In the genomic region with DNA sequence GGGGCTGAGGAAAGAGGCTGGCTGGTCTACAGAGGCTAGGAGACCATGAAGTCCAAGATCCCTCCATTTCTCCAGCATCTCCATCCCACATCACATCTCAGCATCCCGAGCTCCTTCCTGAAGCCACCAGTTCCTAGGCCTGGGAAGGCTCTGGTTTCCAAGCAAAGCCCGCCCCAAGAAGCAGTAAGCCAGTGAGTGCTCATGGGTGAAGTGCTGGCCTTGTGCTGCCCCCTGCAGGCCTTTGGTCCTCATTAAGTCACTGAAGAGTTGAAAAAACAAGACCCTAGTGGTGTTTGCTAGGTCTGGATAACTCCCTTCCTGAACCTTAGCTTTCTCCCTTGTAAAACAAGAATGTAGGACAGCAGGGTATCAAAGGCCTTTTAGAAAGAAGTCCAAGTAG, we compare ENCODE assay signal across 9 mouse cellular contexts. TPM values are rescaled to one million over a fixed set of nuclear protein-coding genes. Genes with fewer than 3 reads are reported as not detected.
A peak's percentile ranks its signal among the peaks of the same experiment; 100 is the strongest.
DNase-seq lines count a peak whose midpoint lies in the region; ATAC-seq and TF ChIP-seq lines count a peak whose summit lies in the region.
"Had no signal": no experiment of that assay in that cellular context is flagged by ENCODE, and none has a peak within 500 bp of the region (broad histone marks: within the 10 kb centered on the region; RNA-seq: fewer than 3 reads in every experiment).

No protein-coding gene starts in this region.

- H3K9ac ChIP-seq in hindbrain, embryonic 11.5 days (ENCODE audit: low read depth, low read length), result no peak overlapping the region
- H3K9ac ChIP-seq in hindbrain, embryonic 16.5 days (ENCODE audit: low read depth, low read length), result no peak overlapping the region
- no peak overlapping the region for H3K9ac ChIP-seq in neural tube, embryonic 11.5 days (ENCODE audit: low read length)
- H3K9ac ChIP-seq: liver, embryonic 15.5 days had no signal

- no peaks in the 10 kb centered on the region for H3K27me3 ChIP-seq in hindbrain, embryonic 11.5 days (ENCODE audit: control insufficient read depth, insufficient read depth, low read length)
- H3K27me3 ChIP-seq in hindbrain, embryonic 16.5 days (replicated peaks; ENCODE audit: control insufficient read depth, insufficient read depth, low read length), result no peaks in the 10 kb centered on the region
- H3K27me3 ChIP-seq in neural tube, embryonic 11.5 days (ENCODE audit: control insufficient read depth, insufficient read depth, low read length), result no peaks in the 10 kb centered on the region
- H3K27me3 ChIP-seq in thymus, adult 2 months (ENCODE audit: control insufficient read depth, insufficient read depth, low read length), result no peaks in the 10 kb centered on the region; the same call in 1 of the 2 replicates

- 15% methylated on average over 2 of the region's 2 CpGs for WGBS in hindbrain, embryonic 11.5 days
- 36% methylated on average over 2 of the region's 2 CpGs for WGBS in hindbrain, embryonic 16.5 days
- WGBS in neural tube, embryonic 11.5 days, result 36% methylated on average over 2 of the region's 2 CpGs
- WGBS in thymus, adult 2 months, result 63% methylated on average over 2 of the region's 2 CpGs

- no peak for TF ChIP-seq POLR2A in embryonic fibroblast, embryonic 13.5 days (IDR thresholded peaks at IDR 0.05; ENCODE audit: low read depth, low read length)
- no peak for TF ChIP-seq POLR2A in thymus, adult 2 months (IDR thresholded peaks at IDR 0.05; ENCODE audit: control insufficient read depth, extremely low read depth, insufficient read depth, low read length, poor library complexity)

- peaks cover 7% of the 10 kb centered on the region; the same call in 1 of the 2 replicates for H3K4me1 ChIP-seq in hindbrain, embryonic 11.5 days (replicated peaks; ENCODE audit: control insufficient read depth, insufficient read depth, low read length)
- peaks cover 9% of the 10 kb centered on the region for H3K4me1 ChIP-seq in hindbrain, embryonic 16.5 days (ENCODE audit: control insufficient read depth, insufficient read depth, low read depth, low read length)
- H3K4me1 ChIP-seq in embryonic fibroblast, embryonic 13.5 days (ENCODE audit: control insufficient read depth, insufficient read depth, low read length), result no peaks in the 10 kb centered on the region
- H3K4me1 ChIP-seq in neural tube, embryonic 11.5 days (ENCODE audit: control insufficient read depth, insufficient read depth, low read length), result peaks cover 17% of the 10 kb centered on the region
- peaks cover 12% of the 10 kb centered on the region for H3K4me1 ChIP-seq in thymus, adult 2 months (replicated peaks; ENCODE audit: control insufficient read depth, insufficient read depth, low read length)
- H3K4me1 ChIP-seq: liver, embryonic 15.5 days had no signal

- no peak overlapping the region for H3K27ac ChIP-seq in hindbrain, embryonic 11.5 days (ENCODE audit: low read depth, low read length)
- no peak overlapping the region for H3K27ac ChIP-seq in hindbrain, embryonic 16.5 days (ENCODE audit: low read depth, low read length)
- no peak overlapping the region for H3K27ac ChIP-seq in embryonic fibroblast, embryonic 13.5 days (ENCODE audit: insufficient read depth, low read length)
- H3K27ac ChIP-seq in neural tube, embryonic 11.5 days (ENCODE audit: low read depth, low read length), result no peak overlapping the region
- H3K27ac ChIP-seq in thymus, adult 2 months (ENCODE audit: control insufficient read depth, insufficient read depth, low read length), result no peak overlapping the region
- H3K27ac ChIP-seq: liver, embryonic 15.5 days had no signal

- H3K4me2 ChIP-seq in hindbrain, embryonic 11.5 days (replicated peaks; ENCODE audit: low read depth, low read length), result no peak overlapping the region
- no peak overlapping the region for H3K4me2 ChIP-seq in hindbrain, embryonic 16.5 days (ENCODE audit: low read length)
- no peak overlapping the region for H3K4me2 ChIP-seq in neural tube, embryonic 11.5 days (ENCODE audit: low read depth)
- H3K4me2 ChIP-seq: liver, embryonic 15.5 days had no signal

- ATAC-seq in hindbrain, embryonic 11.5 days (ENCODE audit: low FRiP score), result no peak
- no peak for ATAC-seq in hindbrain, embryonic 16.5 days
- ATAC-seq in neural tube, embryonic 11.5 days (ENCODE audit: insufficient read depth, low FRiP score, low TSS enrichment), result no peak

- peak; percentile 86 for DNase-seq in hindbrain, embryonic 11.5 days (ENCODE audit: low spot score)
- peak; percentile 58 for DNase-seq in adrenal gland, postnatal 25 days
- peak; percentile 69 for DNase-seq in induced T-regulatory cell, adult 2 months (ENCODE audit: low read depth)
- DNase-seq in left cerebral cortex, postnatal 25 days (ENCODE audit: low spot score in 2 of 2), result peak; percentile 69 to 78
- DNase-seq in neural tube, embryonic 11.5 days (ENCODE audit: low spot score), result peak; percentile 87
- DNase-seq in thymus, adult 2 months, result peak; percentile 57

- H3K9me3 ChIP-seq in hindbrain, embryonic 11.5 days (ENCODE audit: control insufficient read depth, low read length), result no peaks in the 10 kb centered on the region
- no peaks in the 10 kb centered on the region for H3K9me3 ChIP-seq in hindbrain, embryonic 16.5 days (ENCODE audit: control insufficient read depth, low read length)
- no peaks in the 10 kb centered on the region for H3K9me3 ChIP-seq in neural tube, embryonic 11.5 days (ENCODE audit: control insufficient read depth, low read length)
- H3K9me3 ChIP-seq: liver, embryonic 15.5 days had no signal

- peak; percentile 36; the same call in 1 of the 2 replicates for TF ChIP-seq CTCF in embryonic fibroblast, embryonic 13.5 days (IDR thresholded peaks at IDR 0.05; ENCODE audit: borderline replicate concordance, insufficient read depth, low read length)
- TF ChIP-seq CTCF in thymus, adult 2 months (IDR thresholded peaks at IDR 0.05; ENCODE audit: borderline replicate concordance, control insufficient read depth, extremely low read depth, insufficient read depth, low read length, poor library complexity), result peak; percentile 60; the same call in 1 of the 2 replicates

- H3K4me3 ChIP-seq in hindbrain, embryonic 11.5 days (ENCODE audit: low read depth, low read length), result no peak overlapping the region
- no peak overlapping the region for H3K4me3 ChIP-seq in hindbrain, embryonic 16.5 days (ENCODE audit: low read length)
- no peak overlapping the region for H3K4me3 ChIP-seq in embryonic fibroblast, embryonic 13.5 days (ENCODE audit: insufficient read depth, low read length)
- H3K4me3 ChIP-seq in neural tube, embryonic 11.5 days (ENCODE audit: low read depth, low read length), result no peak overlapping the region
- no peak overlapping the region for H3K4me3 ChIP-seq in thymus, adult 2 months (ENCODE audit: control insufficient read depth, insufficient read depth, low read length)
- H3K4me3 ChIP-seq: liver, embryonic 15.5 days had no signal

- no peaks in the 10 kb centered on the region for H3K36me3 ChIP-seq in hindbrain, embryonic 11.5 days (ENCODE audit: control insufficient read depth, insufficient read depth, low read length)
- H3K36me3 ChIP-seq in hindbrain, embryonic 16.5 days (ENCODE audit: control insufficient read depth, insufficient read depth, low read length), result no peaks in the 10 kb centered on the region
- H3K36me3 ChIP-seq in neural tube, embryonic 11.5 days (ENCODE audit: control insufficient read depth, insufficient read depth, low read length), result no peaks in the 10 kb centered on the region
- no peaks in the 10 kb centered on the region for H3K36me3 ChIP-seq in thymus, adult 2 months (ENCODE audit: control insufficient read depth, insufficient read depth, low read length)
- H3K36me3 ChIP-seq: liver, embryonic 15.5 days had no signal

- intact Hi-C loops in left cerebral cortex, postnatal 25 days (cut with DNase I), result no loop called here

RNA-seq across cellular contexts. Expression of a gene that starts 35.5 kb away (rescaled TPM):
- 1,024 and 1,073 TPM in 2 replicates for polyA plus RNA-seq in hindbrain, embryonic 11.5 days (2014; fragmentation: Nextera tagmentation; extraction: Ambion mirVana)
- 902 and 928 TPM in 2 replicates for polyA plus RNA-seq in hindbrain, embryonic 16.5 days (2015; fragmentation: Nextera tagmentation; extraction: Ambion mirVana)
- 1,828 and 1,881 TPM in 2 replicates for total RNA-seq in adrenal gland, postnatal 25 days (2021)
- polyA plus RNA-seq in embryonic fibroblast, embryonic 13.5 days (2011; ENCODE audit: insufficient read length, low read depth, missing spikeins), result 3,879 and 4,235 TPM in 2 replicates
- 1,000 to 10,000 TPM; 1,342 to 1,349 TPM for total RNA-seq in left cerebral cortex, postnatal 25 days (2021)
- polyA plus RNA-seq in neural tube, embryonic 11.5 days (2014; fragmentation: Nextera tagmentation; extraction: Ambion mirVana), result 1,074 and 1,150 TPM in 2 replicates
- polyA plus RNA-seq in thymus, adult 2 months (2012; rRNA removed), result 8,905 and 10,824 TPM in 2 replicates
